Mouse (Mus musculus) olfactory bulb, adult 2 months (tissue): ENCODE results near the gene Tspear.

ENCODE experiments used
- CTCF ChIP-seq: fragments of 200-500 bp; IDR thresholded peaks from 2 replicates; pipeline ENCODE4 v1.5.1; 2012; ENCODE audit warnings: low read depth, mild to moderate bottlenecking, low read length, moderate library complexity; ENCODE audit not compliant: insufficient read depth
- POLR2A ChIP-seq: fragments of 200-500 bp; IDR thresholded peaks from 2 replicates; pipeline ENCODE4 v1.6.1; 2012; ENCODE audit warnings: mild to moderate bottlenecking, low read depth, low read length, moderate library complexity; ENCODE audit not compliant: insufficient read depth

DNA sequence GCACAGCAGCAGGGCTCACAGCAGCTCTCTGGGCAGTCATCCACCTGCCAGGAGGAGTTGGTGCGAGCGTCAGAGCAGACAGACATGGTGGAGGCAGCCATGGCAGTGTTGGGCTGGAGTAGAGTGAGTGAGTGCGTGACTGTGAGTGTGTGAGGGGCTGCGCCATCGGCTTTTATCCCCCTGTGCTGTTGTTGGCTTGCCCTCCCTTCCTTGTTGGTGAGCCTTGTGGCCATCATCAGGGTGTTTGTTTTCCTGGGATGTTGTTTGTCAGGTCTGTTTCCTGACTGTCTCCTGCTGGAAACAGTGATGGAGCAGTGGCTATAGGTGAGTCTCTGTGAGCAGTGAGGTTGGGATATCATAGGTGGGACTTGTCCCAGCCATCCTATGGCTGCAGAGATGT lies 125.4 kb downstream of the Tspear start, which contains the start of gene Gm9507:
- TF ChIP-seq CTCF = no peak
- no peak for TF ChIP-seq POLR2A
